Comparison of ENCODE assay signal across 13 mouse cellular contexts in genomic region chr1:69379741-69380140, GRCm38 (mm10).
"Had no signal": no experiment of that assay in that cellular context is flagged by ENCODE, and none has a peak within 500 bp of the region (broad histone marks: within the 10 kb centered on the region; RNA-seq: fewer than 3 reads in every experiment).

No protein-coding gene starts in this region.

- H3K4me2 ChIP-seq: lung, embryonic 14.5 days; midbrain, embryonic 11.5 days; midbrain, embryonic 13.5 days; midbrain, embryonic 15.5 days; neural tube, embryonic 12.5 days had no signal

- H3K36me3 ChIP-seq: midbrain, embryonic 13.5 days; midbrain, embryonic 15.5 days; neural tube, embryonic 12.5 days had no signal

- ATAC-seq: midbrain, embryonic 13.5 days; midbrain, embryonic 15.5 days had no signal

- H3K27me3 ChIP-seq: megakaryocyte, embryonic 14.5 days; midbrain, embryonic 13.5 days; midbrain, embryonic 15.5 days; neural tube, embryonic 12.5 days had no signal

- H3K4me1 ChIP-seq: megakaryocyte, embryonic 14.5 days; midbrain, embryonic 13.5 days; midbrain, embryonic 15.5 days; neural tube, embryonic 12.5 days had no signal

- H3K27ac ChIP-seq: midbrain, embryonic 13.5 days; midbrain, embryonic 15.5 days; neural tube, embryonic 12.5 days had no signal

- H3K9ac ChIP-seq: lung, embryonic 14.5 days; midbrain, embryonic 13.5 days; midbrain, embryonic 15.5 days; neural tube, embryonic 12.5 days had no signal

- H3K9me3 ChIP-seq: midbrain, embryonic 15.5 days had no signal

- DNase-seq: lung, adult 18-20 months; lung, embryonic 14.5 days; lung, postnatal 10 days; lung, postnatal 4 days; right cerebral cortex, postnatal 14 days; thymus, adult 18-20 months; thymus, postnatal 14 days; thymus, postnatal 36 days had no signal

- H3K4me3 ChIP-seq: megakaryocyte, embryonic 14.5 days; midbrain, embryonic 13.5 days; midbrain, embryonic 15.5 days; neural tube, embryonic 12.5 days had no signal
